Mouse (Mus musculus): ENCODE results near the gene Raly. TPM values are rescaled to one million over a fixed set of nuclear protein-coding genes. Genes with fewer than 3 reads are reported as not detected.
"Not testable (repeated sequence)": the region's sequence is repeated elsewhere in the genome, so short reads cannot be mapped to it uniquely, and the experiment has no call there.

The Raly gene
- total and polyA plus RNA-seq, 2 experiments from 2014 or later: 22.2 to 174 TPM

DNA sequence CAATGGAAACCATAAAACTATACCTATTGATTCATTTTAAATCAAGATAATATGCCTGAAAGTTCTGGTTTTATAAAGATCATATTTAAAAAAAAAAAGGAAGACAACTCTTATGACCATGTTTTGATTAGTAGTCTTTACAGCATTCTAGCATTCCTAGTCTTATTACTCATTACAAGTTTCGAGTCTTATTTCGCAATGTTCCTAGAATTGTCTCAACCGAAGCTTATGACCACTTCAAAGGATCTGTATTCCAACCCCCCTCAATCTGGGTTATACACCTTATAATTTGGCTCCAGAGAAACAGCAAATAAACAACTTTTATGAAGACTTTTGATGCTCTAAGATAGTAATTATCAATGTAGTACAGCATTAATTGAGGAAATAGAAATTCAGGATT, 111.2 kb downstream of the Raly start:
- Histone ChIP-seq H3K9ac (no peak overlapping the region), H3K4me2 (ENCODE audit: low read depth) (no peak overlapping the region), H3K36me3 (ENCODE audit: insufficient read depth) (no peaks in the 10 kb centered on the region), H3K9me3 (ENCODE audit: low read length) (no peaks in the 10 kb centered on the region), H3K4me1 (ENCODE audit: insufficient read depth) (no peaks in the 10 kb centered on the region), H3K27me3 (ENCODE audit: insufficient read depth, low read length) (no peaks in the 10 kb centered on the region), H3K4me3 (ENCODE audit: low read depth, low read length) (no peak overlapping the region), H3K27ac (ENCODE audit: low read depth, low read length) (no peak overlapping the region)
- TF ChIP-seq CTCF (IDR thresholded peaks at IDR 0.05; ENCODE audit: low read depth): no peak
- ATAC-seq: no peak
- DNase-seq: no peak
- 91% methylated on average over 3 of the region's 3 CpGs for WGBS

DNA sequence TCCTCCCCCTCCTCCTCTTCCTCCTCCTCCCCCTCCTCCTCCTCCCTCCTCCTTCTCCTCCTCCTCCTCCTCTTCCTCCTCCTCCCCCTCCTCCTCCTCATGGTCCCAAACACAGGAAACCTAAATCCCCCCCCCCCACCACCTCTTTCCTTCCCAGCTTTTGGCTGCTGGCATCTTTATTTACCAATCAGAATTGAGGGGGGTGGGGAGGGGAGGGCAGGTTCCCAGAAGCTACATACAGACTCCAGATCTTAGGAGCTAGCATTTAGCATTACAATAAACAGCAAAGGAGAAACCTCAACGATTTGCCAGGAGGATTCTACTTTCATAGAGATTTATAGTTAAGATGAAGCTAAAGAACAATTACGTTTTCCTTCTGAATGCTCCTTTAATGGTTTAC, 114.9 kb downstream of the Raly start:
- no peak overlapping the region for H3K4me2 ChIP-seq (ENCODE audit: low read depth)

GRCm38 (mm10) chr2:154908223-154908622, 117.3 kb downstream of the Raly start:
- H3K36me3 ChIP-seq (ENCODE audit: insufficient read depth); H3K4me3 ChIP-seq (ENCODE audit: low read depth, low read length); H3K4me2 ChIP-seq (ENCODE audit: low read depth); ATAC-seq; H3K27me3 ChIP-seq (ENCODE audit: insufficient read depth, low read length); DNase-seq; H3K9ac ChIP-seq; H3K4me1 ChIP-seq (ENCODE audit: insufficient read depth); H3K27ac ChIP-seq (ENCODE audit: low read depth, low read length); H3K9me3 ChIP-seq (ENCODE audit: low read length): not testable (repeated sequence)
- WGBS: 13% methylated on average over 1 of the region's 2 CpGs

More for the DNA sequence above, 114.9 kb downstream of the Raly start:
- Histone ChIP-seq H3K27me3 (ENCODE audit: insufficient read depth, low read length) (no peaks in the 10 kb centered on the region), H3K36me3 (ENCODE audit: insufficient read depth) (no peaks in the 10 kb centered on the region), H3K4me1 (ENCODE audit: insufficient read depth) (no peaks in the 10 kb centered on the region), H3K27ac (ENCODE audit: low read depth, low read length) (no peak overlapping the region), H3K9me3 (ENCODE audit: low read length) (no peaks in the 10 kb centered on the region), H3K9ac (no peak overlapping the region), H3K4me3 (ENCODE audit: low read depth, low read length) (no peak overlapping the region)
- no peak for TF ChIP-seq CTCF (IDR thresholded peaks at IDR 0.05; ENCODE audit: low read depth)
- no peak for DNase-seq
- WGBS: 44% methylated on average over 2 of the region's 2 CpGs
- no peak for ATAC-seq

DNA sequence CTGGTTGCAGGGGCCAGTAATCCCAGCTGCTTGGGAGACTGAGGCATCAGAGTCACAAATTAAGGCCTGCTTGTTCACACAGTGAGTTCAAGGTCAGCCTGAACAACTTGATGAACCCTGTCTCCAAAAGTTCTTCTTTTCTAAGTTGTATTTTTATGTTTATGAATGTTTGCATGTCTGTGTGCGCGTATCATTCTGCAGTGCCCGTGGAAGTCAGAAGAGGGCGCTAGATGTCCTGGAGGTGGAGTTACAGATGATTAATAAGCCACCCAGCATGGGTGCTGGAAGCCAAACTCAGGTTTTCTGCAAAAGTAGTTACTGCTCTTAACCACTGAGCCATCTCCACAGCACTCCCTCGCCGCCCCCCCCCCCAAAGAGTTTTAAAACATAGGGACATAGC, 118.9 kb downstream of the Raly start:
- Histone ChIP-seq H3K36me3 (ENCODE audit: insufficient read depth) (no peaks in the 10 kb centered on the region), H3K27me3 (ENCODE audit: insufficient read depth, low read length) (no peaks in the 10 kb centered on the region), H3K4me3 (ENCODE audit: low read depth, low read length) (no peak overlapping the region), H3K4me1 (ENCODE audit: insufficient read depth) (no peaks in the 10 kb centered on the region), H3K9ac (no peak overlapping the region), H3K27ac (ENCODE audit: low read depth, low read length) (no peak overlapping the region), H3K4me2 (ENCODE audit: low read depth) (no peak overlapping the region), H3K9me3 (ENCODE audit: low read length) (no peaks in the 10 kb centered on the region)
- ATAC-seq: no peak
- peak; percentile 14; the same call in 1 of the 2 replicates for TF ChIP-seq CTCF (IDR thresholded peaks at IDR 0.05; ENCODE audit: low read depth)
- no peak for DNase-seq
- 83% methylated on average over 6 of the region's 6 CpGs for WGBS

DNA sequence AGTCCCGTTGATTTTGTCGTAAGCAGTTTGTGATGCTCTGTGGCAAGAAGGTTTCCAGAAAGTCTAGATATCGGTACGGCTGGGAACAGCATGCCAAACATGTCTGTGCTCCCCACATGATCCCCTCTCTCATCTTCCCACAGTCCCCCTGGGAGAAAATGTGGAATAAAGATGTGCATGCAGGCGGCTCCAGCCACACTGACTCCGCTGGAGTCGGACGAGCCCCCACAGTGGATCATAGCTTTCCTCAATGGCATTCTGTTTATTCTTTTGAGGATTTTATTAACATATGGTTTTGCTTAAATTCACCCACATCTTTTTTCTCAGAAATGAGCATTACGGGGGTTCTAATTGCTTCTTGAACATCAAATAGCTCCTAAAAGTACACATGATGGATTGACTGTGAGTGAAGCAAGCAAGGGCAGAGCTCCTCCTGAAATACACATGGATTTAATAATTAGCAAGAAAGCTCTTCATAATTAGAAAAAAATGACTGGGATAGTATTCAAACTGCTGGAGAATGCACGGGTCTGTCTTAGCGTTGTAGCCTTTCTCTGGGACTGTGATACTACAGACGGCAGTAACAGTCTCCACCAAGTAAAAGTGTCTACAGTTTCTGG, 125.1 kb downstream of the Raly start:
- no peaks in the 10 kb centered on the region for H3K4me1 ChIP-seq (ENCODE audit: insufficient read depth)
- H3K4me2 ChIP-seq (ENCODE audit: low read depth): no peak overlapping the region
- no peak for DNase-seq
- no peak for ATAC-seq
- H3K9me3 ChIP-seq (ENCODE audit: low read length): no peaks in the 10 kb centered on the region
- no peak overlapping the region for H3K4me3 ChIP-seq (ENCODE audit: low read depth, low read length)
- H3K36me3 ChIP-seq (ENCODE audit: insufficient read depth): no peaks in the 10 kb centered on the region
- WGBS: 87% methylated on average over 12 of the region's 12 CpGs
- no peak overlapping the region for H3K27ac ChIP-seq (ENCODE audit: low read depth, low read length)
- no peak for TF ChIP-seq CTCF (IDR thresholded peaks at IDR 0.05; ENCODE audit: low read depth)
- H3K9ac ChIP-seq: no peak overlapping the region
- no peaks in the 10 kb centered on the region for H3K27me3 ChIP-seq (ENCODE audit: insufficient read depth, low read length)

DNA sequence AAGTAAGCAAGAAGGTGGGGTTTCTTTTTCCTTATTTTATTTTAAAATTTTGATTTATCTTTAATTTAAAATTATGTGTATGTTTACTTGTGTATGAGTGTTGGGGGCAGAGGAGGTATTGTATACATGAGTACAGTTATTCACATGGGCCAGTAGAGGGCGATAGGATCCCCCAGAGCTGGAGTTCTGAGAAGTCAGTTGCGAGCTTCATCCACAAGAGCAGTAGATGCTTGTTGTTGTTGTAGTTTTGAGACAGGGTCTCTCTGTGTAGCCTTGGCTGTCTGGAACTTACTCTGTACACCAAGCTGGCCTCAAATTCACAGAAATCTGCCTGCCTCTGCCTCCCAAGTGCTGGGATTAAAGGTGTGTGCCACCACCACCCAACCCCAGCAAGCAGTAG, 125.7 kb downstream of the Raly start:
- peak; percentile 61 for TF ChIP-seq CTCF (IDR thresholded peaks at IDR 0.05; ENCODE audit: low read depth)
- no peak for ATAC-seq
- H3K9me3 ChIP-seq (ENCODE audit: low read length): no peaks in the 10 kb centered on the region
- H3K4me3 ChIP-seq (ENCODE audit: low read depth, low read length): no peak overlapping the region
- no peaks in the 10 kb centered on the region for H3K27me3 ChIP-seq (ENCODE audit: insufficient read depth, low read length)
- no peak overlapping the region for H3K4me2 ChIP-seq (ENCODE audit: low read depth)
- H3K36me3 ChIP-seq (ENCODE audit: insufficient read depth): no peaks in the 10 kb centered on the region
- H3K9ac ChIP-seq: no peak overlapping the region
- H3K27ac ChIP-seq (ENCODE audit: low read depth, low read length): no peak overlapping the region
- DNase-seq: peak; percentile 32
- 7% methylated on average over 2 of the region's 2 CpGs for WGBS
- H3K4me1 ChIP-seq (ENCODE audit: insufficient read depth): no peaks in the 10 kb centered on the region

Other genes with a start within 250 kb of the Raly start
- gene 1700003F12Rik, start 244.0 kb upstream of the Raly start, total RNA-seq (2014; rRNA removed): 1.7 and 6.4 TPM in 2 replicates
- 2.8 and 3.2 TPM in 2 replicates for gene 1700003F12Rik, start 244.0 kb upstream of the Raly start, polyA plus RNA-seq (2015; fragmentation: Nextera tagmentation; extraction: Ambion mirVana)
- 0.15 and 0.48 TPM in 2 replicates for gene Actl10, start 239.3 kb upstream of the Raly start, total RNA-seq (2014; rRNA removed)
- 0.13 TPM in 1 of 2 replicates, not detected in the other for gene Actl10, start 239.3 kb upstream of the Raly start, polyA plus RNA-seq (2015; fragmentation: Nextera tagmentation; extraction: Ambion mirVana)
- 14.5 and 16.3 TPM in 2 replicates for gene Necab3, start 232.2 kb upstream of the Raly start, total RNA-seq (2014; rRNA removed)
- gene Necab3, start 232.2 kb upstream of the Raly start, polyA plus RNA-seq (2015; fragmentation: Nextera tagmentation; extraction: Ambion mirVana): 14.7 and 17.2 TPM in 2 replicates
- gene E2f1, start 221.2 kb upstream of the Raly start, total RNA-seq (2014; rRNA removed): 2.8 and 3.0 TPM in 2 replicates
- gene E2f1, start 221.2 kb upstream of the Raly start, polyA plus RNA-seq (2015; fragmentation: Nextera tagmentation; extraction: Ambion mirVana): 4.7 and 4.9 TPM in 2 replicates
- 13.2 and 15.0 TPM in 2 replicates for gene Pxmp4, start 187.4 kb upstream of the Raly start, total RNA-seq (2014; rRNA removed)
- gene Pxmp4, start 187.4 kb upstream of the Raly start, polyA plus RNA-seq (2015; fragmentation: Nextera tagmentation; extraction: Ambion mirVana): 16.6 and 17.9 TPM in 2 replicates
- gene Zfp341, start 177.8 kb upstream of the Raly start, total RNA-seq (2014; rRNA removed): 8.8 and 10.2 TPM in 2 replicates
- gene Zfp341, start 177.8 kb upstream of the Raly start, polyA plus RNA-seq (2015; fragmentation: Nextera tagmentation; extraction: Ambion mirVana): 1.3 and 1.4 TPM in 2 replicates
- 1.1 TPM in 1 of 2 replicates, not detected in the other for gene 4930519P11Rik, start 177.7 kb upstream of the Raly start, total RNA-seq (2014; rRNA removed)
- 0.64 TPM in 1 of 2 replicates, not detected in the other for gene 4930519P11Rik, start 177.7 kb upstream of the Raly start, polyA plus RNA-seq (2015; fragmentation: Nextera tagmentation; extraction: Ambion mirVana)
- gene Chmp4b, start 139.4 kb upstream of the Raly start, total RNA-seq (2014; rRNA removed): 176 and 191 TPM in 2 replicates
- gene Chmp4b, start 139.4 kb upstream of the Raly start, polyA plus RNA-seq (2015; fragmentation: Nextera tagmentation; extraction: Ambion mirVana): 28.9 and 29.4 TPM in 2 replicates
- gene Gm14214, start 21.1 kb upstream of the Raly start, total RNA-seq (2014; rRNA removed): not detected in 2 replicates
- not detected in 2 replicates for gene Gm14214, start 21.1 kb upstream of the Raly start, polyA plus RNA-seq (2015; fragmentation: Nextera tagmentation; extraction: Ambion mirVana)
- gene a, start 306 bp downstream of the Raly start, total RNA-seq (2014; rRNA removed): 0.90 and 2.5 TPM in 2 replicates
- gene a, start 306 bp downstream of the Raly start, polyA plus RNA-seq (2015; fragmentation: Nextera tagmentation; extraction: Ambion mirVana): 2.9 and 3.5 TPM in 2 replicates
- 76.4 and 81.3 TPM in 2 replicates for gene Eif2s2, start 101.8 kb downstream of the Raly start, total RNA-seq (2014; rRNA removed)
- 103 and 127 TPM in 2 replicates for gene Eif2s2, start 101.8 kb downstream of the Raly start, polyA plus RNA-seq (2015; fragmentation: Nextera tagmentation; extraction: Ambion mirVana)
- gene Gm14226, start 227.2 kb downstream of the Raly start, total RNA-seq (2014; rRNA removed): 0.08 TPM in 1 of 2 replicates, not detected in the other
- gene Gm14226, start 227.2 kb downstream of the Raly start, polyA plus RNA-seq (2015; fragmentation: Nextera tagmentation; extraction: Ambion mirVana): 0.05 TPM in 1 of 2 replicates, not detected in the other